Mouse (Mus musculus): Measurements from ENCODE around the gene Atrx. TPM values are rescaled to one million over a fixed set of nuclear protein-coding genes. Genes with fewer than 3 reads are reported as not detected.

Gene Atrx
- total and polyA plus RNA-seq, 2 experiments from 2014 or later: 85.7 to 106 TPM

DNA sequence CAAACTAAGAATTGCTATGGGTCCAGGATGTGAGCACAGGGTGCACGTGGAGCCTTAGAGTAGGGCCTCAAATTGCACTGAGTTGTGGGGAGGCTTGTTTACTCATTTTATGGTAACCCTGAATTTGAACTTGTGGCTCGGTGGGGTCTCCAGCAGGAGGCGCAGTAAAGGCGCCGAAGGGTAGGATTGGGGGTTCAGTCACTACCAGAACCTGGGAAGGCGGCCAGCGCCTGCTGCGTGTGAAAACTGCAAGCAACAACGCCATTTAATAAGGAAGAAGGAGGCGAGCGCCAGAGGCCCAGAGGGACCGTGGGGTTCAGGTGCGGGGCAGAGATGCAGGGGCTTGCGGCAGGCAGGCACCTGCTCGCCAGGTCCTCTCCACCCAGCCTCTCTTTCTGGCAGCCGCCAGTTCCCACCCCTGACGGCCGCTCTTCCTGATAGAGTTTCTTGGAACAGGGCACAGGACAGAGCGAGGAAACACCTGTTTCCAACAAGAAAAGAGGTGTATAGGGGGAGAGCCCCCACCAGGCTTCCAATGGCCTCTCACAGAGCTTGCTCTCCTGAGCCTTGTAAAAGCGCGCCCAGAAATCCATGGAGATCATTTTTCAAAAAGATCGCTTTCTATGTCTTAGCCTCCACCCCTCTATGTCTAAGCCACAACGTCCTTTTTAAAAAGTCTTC is 166.2 kb downstream of the Atrx start:
- TF ChIP-seq CTCF (IDR thresholded peaks at IDR 0.05; ENCODE audit: low read depth) (peak; percentile 21; the same call in 1 of the 2 replicates), EP300 (IDR thresholded peaks at IDR 0.05; ENCODE audit: low read depth) (no peak)
- no peak for DNase-seq (ENCODE audit: low spot score)
- peak; percentile 8; the same call in 1 of the 2 replicates for ATAC-seq (ENCODE audit: insufficient read depth, low read depth)
- Histone ChIP-seq H3K4me2 (ENCODE audit: low read depth, low read length) (peak overlapping the region; percentile 74), H3K4me3 (ENCODE audit: low read depth, low read length) (peak overlapping the region; percentile 61), H3K4me1 (ENCODE audit: control insufficient read depth, insufficient read depth) (no peaks in the 10 kb centered on the region), H3K27me3 (ENCODE audit: control insufficient read depth, insufficient read depth, low read length) (0 out of 2 replicates have a peak, but pooled peaks cover 5% of the 10 kb centered on the region), H3K27ac (ENCODE audit: low read depth) (peak overlapping the region; percentile 11; the same call in 1 of the 2 replicates), H3K36me3 (replicated peaks; ENCODE audit: control insufficient read depth, insufficient read depth, low read length) (no peaks in the 10 kb centered on the region), H3K9ac (replicated peaks; ENCODE audit: low read depth, low read length) (peak overlapping the region; percentile 60; the same call in 1 of the 2 replicates), H3K9me3 (replicated peaks; ENCODE audit: control insufficient read depth, low read length) (no peaks in the 10 kb centered on the region)
- 19% methylated on average over 23 of the region's 23 CpGs for WGBS

Other genes starting within 250 kb of the Atrx start
- gene Fgf16, start 165.1 kb downstream of the Atrx start, total RNA-seq (2014; rRNA removed; ENCODE audit: low replicate concordance): 1.3 and 9.0 TPM in 2 replicates
- gene Fgf16, start 165.1 kb downstream of the Atrx start, polyA plus RNA-seq (2015; fragmentation: Nextera tagmentation; extraction: Ambion mirVana): 6.4 and 6.8 TPM in 2 replicates
- gene Magt1, start 82.5 kb upstream of the Atrx start, total RNA-seq (2014; rRNA removed; ENCODE audit: low replicate concordance): 32.5 and 39.5 TPM in 2 replicates
- gene Magt1, start 82.5 kb upstream of the Atrx start, polyA plus RNA-seq (2015; fragmentation: Nextera tagmentation; extraction: Ambion mirVana): 24.2 and 28.0 TPM in 2 replicates
- 1,061 and 1,234 TPM in 2 replicates for gene Cox7b, start 86.3 kb upstream of the Atrx start, total RNA-seq (2014; rRNA removed; ENCODE audit: low replicate concordance)
- gene Cox7b, start 86.3 kb upstream of the Atrx start, polyA plus RNA-seq (2015; fragmentation: Nextera tagmentation; extraction: Ambion mirVana): 1,884 and 1,954 TPM in 2 replicates
- 8.7 and 16.9 TPM in 2 replicates for gene Atp7a, start 97.9 kb upstream of the Atrx start, total RNA-seq (2014; rRNA removed; ENCODE audit: low replicate concordance)
- 5.4 and 6.3 TPM in 2 replicates for gene Atp7a, start 97.9 kb upstream of the Atrx start, polyA plus RNA-seq (2015; fragmentation: Nextera tagmentation; extraction: Ambion mirVana)
- gene Tlr13, start 213.8 kb upstream of the Atrx start, total RNA-seq (2014; rRNA removed; ENCODE audit: low replicate concordance): 1.0 and 1.1 TPM in 2 replicates
- gene Tlr13, start 213.8 kb upstream of the Atrx start, polyA plus RNA-seq (2015; fragmentation: Nextera tagmentation; extraction: Ambion mirVana): 0.40 and 0.43 TPM in 2 replicates

Measured in heart, postnatal 0 days (tissue).